Mouse (Mus musculus) gastrocnemius, postnatal 14 days (tissue): ENCODE measurements around the gene Thbd. TPM values are rescaled to one million over a fixed set of nuclear protein-coding genes. Genes with fewer than 3 reads are reported as not detected.

Source experiments
- total RNA-seq, 2 experiments: library from RNA; stranded (reverse); gene quantifications; 2 replicates each; pipeline ENCODE4 v1.2.3; 2021

Thbd gene
- total RNA-seq, 2 experiments from 2014 or later: 19.3 to 27.9 TPM

Other genes with a start within 250 kb of the Thbd start
- gene Sstr4, start 12.8 kb downstream of the Thbd start, total RNA-seq: under 1 TPM; 0.20 to 0.43 TPM
- gene Cd93, start 35.4 kb upstream of the Thbd start, total RNA-seq: 10 to 100 TPM; 60.5 to 73.6 TPM